Mouse (Mus musculus) telencephalon, adult 2 months (tissue): Measurements from ENCODE around the gene BC080695.
"Not testable (repeated sequence)": the region's sequence is repeated elsewhere in the genome, so short reads cannot be mapped to it uniquely, and the experiment has no call there.

Experiments used
- DNase-seq: peaks from one replicate; pipeline ENCODE4 v3.0.0-alpha.2; 2011; ENCODE audit warnings: low read depth, low spot score

Gene BC080695

DNA sequence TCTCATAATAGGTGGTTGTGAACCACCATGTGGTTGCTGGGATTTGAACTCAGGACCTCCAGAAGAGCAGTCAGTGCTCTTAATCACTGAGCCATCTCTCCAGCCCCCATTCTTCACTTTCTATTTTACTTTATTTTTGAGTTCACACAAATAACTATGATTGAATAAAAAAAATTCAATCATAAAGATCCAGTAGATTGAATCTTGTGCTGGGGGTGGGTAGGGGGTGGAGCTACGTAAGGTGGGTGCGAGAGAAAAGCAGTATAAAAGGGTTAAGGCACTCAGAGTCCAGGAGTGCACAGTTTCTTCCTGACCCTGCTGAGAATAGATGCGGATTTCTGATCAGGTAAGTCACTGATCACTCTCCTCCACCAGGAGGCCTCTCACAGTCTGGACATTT is at the start of gene BC080695, which contains the start of gene Gm13057:
Gene BC080695 (plus strand): TSS at position 301 of the 400 bp plus-strand sequence.
Gene Gm13057 (plus strand): TSS at position 310 of the 400 bp plus-strand sequence.
- not testable (repeated sequence) for DNase-seq

DNA sequence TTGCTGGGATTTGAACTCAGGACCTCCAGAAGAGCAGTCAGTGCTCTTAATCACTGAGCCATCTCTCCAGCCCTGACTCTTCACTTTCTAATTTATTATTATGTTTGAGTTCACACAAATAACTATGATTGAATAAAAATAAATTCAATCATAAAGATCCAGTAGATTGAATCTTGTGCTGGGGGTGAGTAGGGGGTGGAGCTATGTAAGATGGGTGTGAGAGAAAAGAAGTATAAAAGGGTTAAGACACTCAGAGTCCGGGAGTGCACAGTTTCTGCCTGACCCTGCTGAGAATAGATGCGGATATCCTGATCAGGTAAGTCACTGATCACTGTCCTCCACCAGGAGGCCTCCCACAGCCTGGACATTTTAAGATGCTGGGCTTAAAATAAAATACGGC is 40.5 kb upstream of the BC080695 start, which contains the start of gene Gm13043:
Gene Gm13043 (plus strand): TSS at position 301 of the 400 bp plus-strand sequence.
- DNase-seq, result no peak

DNA sequence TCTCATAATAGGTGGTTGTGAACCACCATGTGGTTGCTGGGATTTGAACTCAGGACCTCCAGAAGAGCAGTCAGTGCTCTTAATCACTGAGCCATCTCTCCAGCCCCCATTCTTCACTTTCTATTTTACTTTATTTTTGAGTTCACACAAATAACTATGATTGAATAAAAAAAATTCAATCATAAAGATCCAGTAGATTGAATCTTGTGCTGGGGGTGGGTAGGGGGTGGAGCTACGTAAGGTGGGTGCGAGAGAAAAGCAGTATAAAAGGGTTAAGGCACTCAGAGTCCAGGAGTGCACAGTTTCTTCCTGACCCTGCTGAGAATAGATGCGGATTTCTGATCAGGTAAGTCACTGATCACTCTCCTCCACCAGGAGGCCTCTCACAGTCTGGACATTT is 15.8 kb upstream of the BC080695 start, which contains the start of gene Gm13040:
Gene Gm13040 (plus strand): TSS at position 301 of the 400 bp plus-strand sequence.
- DNase-seq, result not testable (repeated sequence)

DNA sequence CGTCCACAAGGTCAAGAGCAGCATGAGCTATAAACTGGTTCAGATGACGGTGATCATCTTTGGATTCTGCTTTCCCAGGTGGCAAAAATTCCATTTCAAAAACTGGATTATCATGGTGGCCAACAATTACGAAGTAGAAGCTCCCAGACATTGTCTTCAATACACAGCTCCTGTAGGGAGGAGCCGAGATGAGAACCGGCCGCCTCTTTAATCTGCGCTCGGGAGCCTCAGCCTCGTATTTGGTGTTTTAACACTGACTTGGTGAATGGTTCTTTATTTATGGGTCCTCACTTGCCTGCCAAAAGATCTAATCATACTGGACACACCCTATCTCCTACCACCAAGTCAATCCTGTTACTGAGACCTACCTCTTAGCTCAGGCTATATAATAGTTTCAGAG is 60.4 kb downstream of the BC080695 start:
- not testable (repeated sequence) for DNase-seq

DNA sequence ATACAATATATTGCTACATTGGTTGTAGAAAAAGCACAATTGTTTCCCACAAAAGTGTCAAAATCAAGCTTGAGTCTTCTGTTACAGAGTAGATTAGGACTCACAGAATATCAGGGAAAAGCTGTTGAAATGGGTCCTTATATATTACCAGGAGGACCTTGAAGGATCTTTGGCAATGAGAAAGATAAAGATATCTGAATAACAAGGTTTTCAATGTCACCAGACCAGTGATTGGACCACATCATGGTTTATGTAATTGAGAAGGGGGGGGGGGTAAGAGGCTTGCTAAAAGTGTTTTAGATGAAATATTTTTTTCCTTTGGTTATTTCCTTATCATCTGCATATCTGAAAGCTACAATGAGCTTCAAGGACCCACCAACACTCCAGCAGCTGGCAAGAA is 63.2 kb downstream of the BC080695 start, which contains the start of gene Gm13083:
Gene Gm13083 (plus strand): TSS at position 301 of the 400 bp plus-strand sequence.
- not testable (repeated sequence) for DNase-seq

DNA sequence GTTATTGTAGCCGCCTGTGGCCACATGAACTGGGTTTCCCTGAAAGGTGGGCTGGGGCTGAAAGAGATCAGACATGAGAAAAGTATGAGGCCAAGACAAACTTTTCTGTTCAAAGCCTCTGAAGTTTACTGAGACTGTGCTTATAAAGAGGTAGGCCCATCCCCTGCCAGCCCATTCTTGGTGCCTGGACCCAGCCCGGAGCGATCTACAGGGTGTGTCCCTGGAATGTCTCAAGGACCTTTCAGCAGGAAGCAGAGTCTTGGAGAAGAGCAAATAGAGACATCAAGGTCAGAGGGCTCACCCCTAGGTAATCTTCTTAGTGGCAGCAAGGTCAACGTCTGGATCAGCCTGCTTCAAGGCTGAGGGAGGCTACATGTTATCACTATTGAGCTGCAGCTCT is 66.6 kb downstream of the BC080695 start:
- DNase-seq, result not testable (repeated sequence)
